Mouse (Mus musculus): ENCODE data around the gene 2810006K23Rik.
A peak's percentile ranks its signal among the peaks of the same experiment; 100 is the strongest.
"Not testable (repeated sequence)": the region's sequence is repeated elsewhere in the genome, so short reads cannot be mapped to it uniquely, and the experiment has no call there.

Gene 2810006K23Rik

GRCm38 (mm10) chr5:124327510-124328364, at the start of gene 2810006K23Rik, which contains the start of gene Mphosph9:
Gene 2810006K23Rik, plus strand, starts transcription at chr5:124328089.
Gene Mphosph9, minus strand, starts transcription at chr5:124327972.
- peak; percentile 99 for DNase-seq (ENCODE audit: low spot score)

- DNase-seq (ENCODE audit: low spot score), result no peak
These were observed 45.0 kb upstream of the 2810006K23Rik start for GRCm38 (mm10) chr5:124282854-124283253.

- no peak for DNase-seq (ENCODE audit: low spot score)
These were observed 43.6 kb upstream of the 2810006K23Rik start for GRCm38 (mm10) chr5:124284330-124284729.

- no peak for DNase-seq (ENCODE audit: low spot score)
These were observed 40.2 kb upstream of the 2810006K23Rik start for GRCm38 (mm10) chr5:124287616-124288247.

GRCm38 (mm10) chr5:124290216-124290615, 37.7 kb upstream of the 2810006K23Rik start:
- DNase-seq (ENCODE audit: low spot score), result no peak

GRCm38 (mm10) chr5:124293967-124294366, 33.9 kb upstream of the 2810006K23Rik start:
- no peak for DNase-seq (ENCODE audit: low spot score)

- no peak for DNase-seq (ENCODE audit: low spot score)
These were observed 31.4 kb upstream of the 2810006K23Rik start for GRCm38 (mm10) chr5:124296475-124296874.

- not testable (repeated sequence) for DNase-seq (ENCODE audit: low spot score)
These were observed 28.6 kb upstream of the 2810006K23Rik start for GRCm38 (mm10) chr5:124299307-124299706.

GRCm38 (mm10) chr5:124300132-124300531, 27.8 kb upstream of the 2810006K23Rik start:
- DNase-seq (ENCODE audit: low spot score), result no peak

GRCm38 (mm10) chr5:124302853-124303252, 25.0 kb upstream of the 2810006K23Rik start:
- not testable (repeated sequence) for DNase-seq (ENCODE audit: low spot score)

- DNase-seq (ENCODE audit: low spot score), result no peak
These were observed 18.7 kb upstream of the 2810006K23Rik start for GRCm38 (mm10) chr5:124309155-124309554.

- DNase-seq (ENCODE audit: low spot score), result no peak
These were observed 17.8 kb upstream of the 2810006K23Rik start for GRCm38 (mm10) chr5:124310091-124310490.

- DNase-seq (ENCODE audit: low spot score), result peak; percentile 38
These were observed 12.4 kb upstream of the 2810006K23Rik start for GRCm38 (mm10) chr5:124315498-124315897.

- DNase-seq (ENCODE audit: low spot score), result peak; percentile 34
These were observed 11.9 kb upstream of the 2810006K23Rik start for GRCm38 (mm10) chr5:124315941-124316340.

- DNase-seq (ENCODE audit: low spot score), result no peak
These were observed 10.2 kb upstream of the 2810006K23Rik start for GRCm38 (mm10) chr5:124317648-124318047.

GRCm38 (mm10) chr5:124326829-124327228, 1.1 kb upstream of the 2810006K23Rik start:
- no peak for DNase-seq (ENCODE audit: low spot score)

- DNase-seq (ENCODE audit: low spot score), result no peak
These were observed 2.2 kb downstream of the 2810006K23Rik start for GRCm38 (mm10) chr5:124330086-124330485.

- no peak for DNase-seq (ENCODE audit: low spot score)
These were observed 6.5 kb downstream of the 2810006K23Rik start for GRCm38 (mm10) chr5:124334392-124334791.

- no peak for DNase-seq (ENCODE audit: low spot score)
These were observed 9.2 kb downstream of the 2810006K23Rik start for GRCm38 (mm10) chr5:124337103-124337502.

- no peak for DNase-seq (ENCODE audit: low spot score)
These were observed 10.0 kb downstream of the 2810006K23Rik start for GRCm38 (mm10) chr5:124337909-124338308.

GRCm38 (mm10) chr5:124338791-124339190, 10.9 kb downstream of the 2810006K23Rik start:
- DNase-seq (ENCODE audit: low spot score), result no peak

- peak; percentile 61 for DNase-seq (ENCODE audit: low spot score)
These were observed 14.0 kb downstream of the 2810006K23Rik start for GRCm38 (mm10) chr5:124341753-124342339.

- DNase-seq (ENCODE audit: low spot score), result peak; percentile 60
These were observed 15.0 kb downstream of the 2810006K23Rik start for GRCm38 (mm10) chr5:124342897-124343296.

All from testis, postnatal 10 days (tissue).